Mouse (Mus musculus) gastrocnemius, postnatal 14 days (tissue): ENCODE measurements around the gene 1700029P11Rik. TPM values are rescaled to one million over a fixed set of nuclear protein-coding genes. Genes with fewer than 3 reads are reported as not detected.

Experiments
- DNase-seq: peaks from one replicate; pipeline ENCODE4 v3.0.0; 2021; ENCODE audit warnings: mixed read lengths
- intact Hi-C: fragments of 180-260 bp; cut with DNase I; formaldehyde crosslinking; loops from one replicate; pipeline ENCODE4 v1.15.1; 2025; ENCODE audit warnings: low total_unique reads
- long read RNA-seq, 2 experiments: library from polyadenylated mRNA; stranded (forward); transcript quantifications; one replicate each; pipeline ENCODE4 v2.0.0; 2021
- total RNA-seq, 2 experiments: library from RNA; stranded (reverse); gene quantifications; 2 replicates each; pipeline ENCODE4 v1.2.3; 2021

Gene 1700029P11Rik
- not detected for total RNA-seq
- long read RNA-seq, experiment 1: 0 reads
- long read RNA-seq, experiment 2: 0 reads

GRCm38 (mm10) chr15:81980321-81980720 is at the start of gene 1700029P11Rik:
Gene 1700029P11Rik, plus strand, starts transcription at chr15:81980540.
- no peak for DNase-seq
- intact Hi-C loops: no loop called here

GRCm38 (mm10) chr15:81932951-81933470 is 47.3 kb upstream of the 1700029P11Rik start:
- intact Hi-C loops: no loop called here
- DNase-seq: no peak

GRCm38 (mm10) chr15:81933986-81934385 is 46.4 kb upstream of the 1700029P11Rik start:
- intact Hi-C loops: no loop called here

GRCm38 (mm10) chr15:81935869-81936637 is 44.3 kb upstream of the 1700029P11Rik start:
- DNase-seq: no peak
- intact Hi-C loops: no loop called here

More at GRCm38 (mm10) chr15:81933986-81934385, 46.4 kb upstream of the 1700029P11Rik start:
- DNase-seq: no peak

DNA sequence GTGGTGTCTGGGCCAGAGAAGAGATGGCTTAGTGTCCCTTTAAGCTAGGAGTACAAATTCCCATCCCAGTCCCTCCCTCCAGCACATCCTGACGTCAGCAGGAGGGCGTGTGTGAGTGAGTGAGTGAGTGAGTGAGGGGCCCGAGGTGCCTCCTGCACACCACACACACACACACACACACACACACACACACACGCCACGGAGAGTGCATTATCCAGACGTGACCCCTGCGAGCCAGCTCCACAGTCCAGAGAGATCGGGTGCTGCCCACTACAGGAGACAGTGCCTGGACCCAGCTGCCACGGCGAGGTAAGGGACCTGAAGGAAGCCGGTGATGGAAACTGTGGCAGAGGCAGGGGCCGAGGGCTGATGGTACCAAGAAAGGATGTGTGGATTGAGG is 43.7 kb upstream of the 1700029P11Rik start, which contains the start of gene Csdc2:
Csdc2 (plus strand) TSS at position 81 of the 400 bp plus-strand sequence.
- DNase-seq: peak; percentile 55
- intact Hi-C loops: no loop called here

DNA sequence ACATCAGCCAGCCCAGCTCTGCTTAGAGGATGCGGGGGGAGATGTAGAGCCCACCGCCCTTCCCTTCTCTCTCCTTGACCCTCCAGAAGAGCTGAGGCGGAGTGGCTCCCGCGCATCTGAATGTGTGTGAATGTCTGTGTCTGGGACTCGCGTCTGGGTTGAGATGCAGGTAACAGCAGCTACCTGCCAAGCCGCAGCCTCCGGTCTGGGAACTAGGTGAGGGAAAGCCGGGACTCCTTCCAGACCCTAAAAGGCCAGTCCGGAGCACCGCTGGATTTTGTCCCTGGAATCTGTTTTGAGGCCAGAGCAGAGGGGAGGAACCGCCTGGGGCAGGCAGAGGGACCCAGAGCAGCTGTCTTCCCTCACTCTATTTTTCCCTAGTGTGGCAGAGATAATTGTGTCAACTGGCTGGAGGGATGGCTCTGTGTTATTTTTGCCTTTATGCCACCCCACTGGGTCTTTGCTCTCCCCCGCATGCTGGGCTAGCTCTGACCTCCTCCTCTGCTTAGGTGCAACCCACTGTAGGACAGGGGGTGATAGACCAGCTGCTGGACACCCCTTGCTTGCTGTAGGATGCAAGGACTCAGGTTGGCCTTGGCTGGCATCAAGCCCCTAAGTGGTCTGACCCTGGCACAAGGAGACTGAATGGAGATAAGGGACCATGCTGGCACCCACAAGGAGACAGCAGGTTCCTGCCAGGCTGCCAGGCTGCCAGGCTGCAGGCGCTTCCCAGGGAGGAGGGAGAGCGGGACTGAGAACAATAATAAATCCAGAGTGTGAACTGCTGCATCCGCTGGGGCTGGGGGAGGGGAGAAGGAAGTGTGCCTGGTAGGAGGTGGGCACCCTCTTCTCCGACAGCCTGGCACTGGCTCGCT is 43.0 kb upstream of the 1700029P11Rik start:
- intact Hi-C loops: no loop called here
- peak; percentile 26 for DNase-seq

- DNase-seq: no peak
Observed at GRCm38 (mm10) chr15:81938246-81938645, 42.1 kb upstream of the 1700029P11Rik start.

GRCm38 (mm10) chr15:81939157-81939715 is 41.1 kb upstream of the 1700029P11Rik start:
- intact Hi-C loops: no loop called here
- DNase-seq: no peak

More at GRCm38 (mm10) chr15:81938246-81938645, 42.1 kb upstream of the 1700029P11Rik start:
- intact Hi-C loops: no loop called here

GRCm38 (mm10) chr15:81939774-81940173 is 40.6 kb upstream of the 1700029P11Rik start:
- no peak for DNase-seq
- intact Hi-C loops: loop anchor here (5.0 kb wide), 1 partner anchor 48 kb away; the partner anchor contains the start of gene Xrcc6

DNA sequence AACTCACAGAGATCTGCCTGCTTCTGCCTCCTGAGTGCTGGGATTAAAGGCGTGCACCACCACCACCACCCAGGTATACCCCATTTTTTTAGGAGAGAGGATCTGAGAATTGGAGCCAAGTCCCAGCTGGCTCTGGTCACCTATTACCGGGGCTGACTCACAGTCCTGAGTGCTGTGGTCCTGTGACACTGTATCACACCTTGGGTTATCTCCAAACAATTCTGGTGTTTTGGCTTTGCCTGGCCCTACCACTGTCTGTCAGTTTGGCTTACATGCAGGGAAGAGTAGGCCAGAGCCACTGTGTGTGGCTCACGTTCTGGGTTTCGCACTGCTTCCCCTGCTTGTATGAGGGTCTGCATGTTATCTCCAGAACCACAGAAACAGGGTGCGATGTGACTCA is 40.1 kb upstream of the 1700029P11Rik start:
- intact Hi-C loops: loop anchor here (5.0 kb wide), 1 partner anchor 47 kb away; the partner anchor contains the start of gene Xrcc6
- DNase-seq: no peak

DNA sequence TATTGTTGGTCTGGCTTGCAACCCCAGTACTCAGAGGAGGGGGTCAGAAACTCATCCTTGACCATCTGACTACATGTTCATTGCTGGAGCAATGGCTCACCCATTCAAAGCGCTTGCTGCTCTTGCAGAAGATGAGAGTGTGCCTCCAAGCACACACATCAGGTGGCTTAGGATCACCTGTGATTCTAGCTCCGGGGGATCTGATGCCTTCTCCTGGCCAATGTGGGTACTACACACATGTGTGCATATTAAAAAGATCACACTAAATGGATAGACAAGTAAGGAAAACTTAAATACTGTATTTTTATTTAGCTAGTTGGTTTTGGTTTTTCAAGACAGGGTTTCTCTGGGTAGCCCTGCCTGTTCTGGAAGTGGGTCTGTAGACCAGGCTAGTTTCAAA is 39.3 kb upstream of the 1700029P11Rik start:
- DNase-seq: no peak
- intact Hi-C loops: loop anchor here (5.0 kb wide), 1 partner anchor 46 kb away; the partner anchor contains the start of gene Xrcc6

DNA sequence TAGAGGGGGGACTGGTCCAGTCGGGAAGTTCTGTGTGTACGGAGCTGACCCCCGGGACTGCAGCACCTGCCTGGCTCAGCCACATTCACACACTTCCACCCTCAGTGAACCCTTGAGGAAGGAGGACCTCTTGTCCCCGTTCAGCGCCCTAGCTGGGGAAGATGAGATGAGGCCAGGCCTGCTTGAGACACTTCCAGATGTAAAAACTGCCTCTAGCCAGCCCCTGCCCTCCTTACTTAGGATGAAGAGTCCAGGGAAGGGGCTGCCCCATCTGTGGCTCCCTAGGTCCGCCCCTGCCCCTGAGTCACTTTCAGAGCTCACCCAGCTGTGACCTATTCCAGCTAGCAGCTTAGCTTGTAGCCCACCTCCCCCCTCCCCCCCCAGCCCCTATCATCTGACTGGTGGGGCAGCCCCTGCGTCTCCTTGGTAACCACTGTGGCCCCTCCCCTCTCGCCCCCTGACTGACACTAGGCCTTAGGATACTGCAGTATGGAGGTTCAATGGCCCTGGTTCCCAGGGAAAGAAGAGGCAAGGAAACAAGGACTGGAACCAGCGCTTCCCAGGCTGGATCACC is 37.1 kb upstream of the 1700029P11Rik start:
- intact Hi-C loops: loop anchor here (5.0 kb wide), 1 partner anchor 44 kb away; the partner anchor contains the start of gene Xrcc6
- DNase-seq: no peak

GRCm38 (mm10) chr15:81949076-81949475 is 31.3 kb upstream of the 1700029P11Rik start:
- intact Hi-C loops: no loop called here
- no peak for DNase-seq

- intact Hi-C loops: no loop called here
- DNase-seq: no peak
Observed at GRCm38 (mm10) chr15:81949476-81950131, 30.7 kb upstream of the 1700029P11Rik start.

GRCm38 (mm10) chr15:81950716-81951115 is 29.6 kb upstream of the 1700029P11Rik start:
- DNase-seq: no peak

GRCm38 (mm10) chr15:81951159-81951558 is 29.2 kb upstream of the 1700029P11Rik start:
- DNase-seq: no peak

More at GRCm38 (mm10) chr15:81950716-81951115, 29.6 kb upstream of the 1700029P11Rik start:
- intact Hi-C loops: no loop called here

GRCm38 (mm10) chr15:81952310-81952709 is 28.0 kb upstream of the 1700029P11Rik start:
- intact Hi-C loops: no loop called here

More at GRCm38 (mm10) chr15:81951159-81951558, 29.2 kb upstream of the 1700029P11Rik start:
- intact Hi-C loops: no loop called here

DNA sequence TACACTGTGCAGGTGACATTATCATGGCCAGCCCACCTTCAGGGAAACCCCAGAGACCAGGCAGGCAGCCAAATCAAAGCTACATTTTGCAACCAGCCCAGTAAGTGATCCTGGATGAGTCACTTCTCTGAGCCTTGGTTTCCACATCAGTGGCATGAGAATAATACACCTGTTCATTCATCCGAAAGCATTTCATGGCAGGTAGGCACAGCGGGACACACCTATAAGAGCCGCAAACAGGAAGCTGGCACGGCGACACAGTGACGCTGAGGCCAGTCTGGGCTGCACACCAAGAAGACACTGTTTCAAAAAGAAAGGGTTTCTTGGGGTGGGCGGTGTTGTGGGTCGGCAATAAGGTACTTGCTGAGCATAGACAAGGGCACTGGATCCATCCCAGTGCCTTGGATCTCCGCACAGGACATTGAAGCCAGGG is 26.2 kb upstream of the 1700029P11Rik start:
- no peak for DNase-seq
- intact Hi-C loops: no loop called here

More at GRCm38 (mm10) chr15:81952310-81952709, 28.0 kb upstream of the 1700029P11Rik start:
- no peak for DNase-seq
